Mouse (Mus musculus): ENCODE results near the gene 1700010I14Rik. TPM values are rescaled to one million over a fixed set of nuclear protein-coding genes. Genes with fewer than 3 reads are reported as not detected.

Gene 1700010I14Rik
- polyA plus RNA-seq, 1 experiment from 2014 or later: 0.74 TPM

GRCm38 (mm10) chr17:8961644-8962043 is 26.5 kb upstream of the 1700010I14Rik start:
- no peaks in the 10 kb centered on the region for H3K4me1 ChIP-seq (replicated peaks; ENCODE audit: control insufficient read depth, insufficient read depth)
- no peak overlapping the region for H3K4me3 ChIP-seq (ENCODE audit: low read depth, low read length)
- H3K27me3 ChIP-seq (ENCODE audit: control insufficient read depth, insufficient read depth, low read length): no peaks in the 10 kb centered on the region
- DNase-seq (ENCODE audit: low spot score): no peak
- WGBS: 67% methylated on average over 14 of the region's 14 CpGs
- no peak for ATAC-seq (ENCODE audit: low FRiP score, low TSS enrichment)
- no peaks in the 10 kb centered on the region for H3K36me3 ChIP-seq (ENCODE audit: control insufficient read depth, insufficient read depth, low read length)
- no peak overlapping the region for H3K9ac ChIP-seq (ENCODE audit: low read length)
- H3K9me3 ChIP-seq (ENCODE audit: control insufficient read depth, low read length): no peaks in the 10 kb centered on the region
- no peak overlapping the region for H3K4me2 ChIP-seq (replicated peaks; ENCODE audit: low read depth)
- no peak overlapping the region for H3K27ac ChIP-seq (replicated peaks)
- TF ChIP-seq CTCF (IDR thresholded peaks at IDR 0.05; ENCODE audit: low read depth) (no peak), EP300 (optimal IDR thresholded peaks at IDR 0.05) (no peak)

- no peak overlapping the region for H3K27ac ChIP-seq (replicated peaks)
- no peaks in the 10 kb centered on the region for H3K36me3 ChIP-seq (ENCODE audit: control insufficient read depth, insufficient read depth, low read length)
- no peak overlapping the region for H3K9ac ChIP-seq (ENCODE audit: low read length)
- TF ChIP-seq EP300 (optimal IDR thresholded peaks at IDR 0.05) (no peak), CTCF (IDR thresholded peaks at IDR 0.05; ENCODE audit: low read depth) (no peak)
- no peaks in the 10 kb centered on the region for H3K27me3 ChIP-seq (ENCODE audit: control insufficient read depth, insufficient read depth, low read length)
- H3K4me3 ChIP-seq (ENCODE audit: low read depth, low read length): no peak overlapping the region
- no peaks in the 10 kb centered on the region for H3K4me1 ChIP-seq (replicated peaks; ENCODE audit: control insufficient read depth, insufficient read depth)
- H3K9me3 ChIP-seq (ENCODE audit: control insufficient read depth, low read length): no peaks in the 10 kb centered on the region
- DNase-seq (ENCODE audit: low spot score) (no peak), ATAC-seq (ENCODE audit: low FRiP score, low TSS enrichment) (no peak)
- 89% methylated on average over 6 of the region's 6 CpGs for WGBS
- H3K4me2 ChIP-seq (replicated peaks; ENCODE audit: low read depth): no peak overlapping the region
These were observed 23.0 kb upstream of the 1700010I14Rik start for GRCm38 (mm10) chr17:8965177-8965576.

- 29% methylated on average over 12 of the region's 12 CpGs for WGBS
- H3K4me2 ChIP-seq (replicated peaks; ENCODE audit: low read depth): no peak overlapping the region
- TF ChIP-seq EP300 (optimal IDR thresholded peaks at IDR 0.05) (no peak), CTCF (IDR thresholded peaks at IDR 0.05; ENCODE audit: low read depth) (no peak)
These were observed 15.8 kb upstream of the 1700010I14Rik start for GRCm38 (mm10) chr17:8972152-8972854.

GRCm38 (mm10) chr17:8973331-8973730 is 14.8 kb upstream of the 1700010I14Rik start:
- no peak for ATAC-seq (ENCODE audit: low FRiP score, low TSS enrichment)
- Histone ChIP-seq H3K4me1 (replicated peaks; ENCODE audit: control insufficient read depth, insufficient read depth) (no peaks in the 10 kb centered on the region), H3K4me3 (ENCODE audit: low read depth, low read length) (no peak overlapping the region), H3K27me3 (ENCODE audit: control insufficient read depth, insufficient read depth, low read length) (no peaks in the 10 kb centered on the region), H3K36me3 (ENCODE audit: control insufficient read depth, insufficient read depth, low read length) (no peaks in the 10 kb centered on the region), H3K9me3 (ENCODE audit: control insufficient read depth, low read length) (no peaks in the 10 kb centered on the region), H3K4me2 (replicated peaks; ENCODE audit: low read depth) (no peak overlapping the region), H3K27ac (replicated peaks) (no peak overlapping the region), H3K9ac (ENCODE audit: low read length) (no peak overlapping the region)
- DNase-seq (ENCODE audit: low spot score): no peak
- WGBS: 69% methylated on average over 5 of the region's 5 CpGs
- no peak for TF ChIP-seq CTCF (IDR thresholded peaks at IDR 0.05; ENCODE audit: low read depth)
- TF ChIP-seq EP300 (optimal IDR thresholded peaks at IDR 0.05): no peak

More at GRCm38 (mm10) chr17:8972152-8972854, 15.8 kb upstream of the 1700010I14Rik start:
- no peaks in the 10 kb centered on the region for H3K9me3 ChIP-seq (ENCODE audit: control insufficient read depth, low read length)
- no peaks in the 10 kb centered on the region for H3K36me3 ChIP-seq (ENCODE audit: control insufficient read depth, insufficient read depth, low read length)
- DNase-seq (ENCODE audit: low spot score) (no peak), ATAC-seq (ENCODE audit: low FRiP score, low TSS enrichment) (no peak)
- H3K9ac ChIP-seq (ENCODE audit: low read length): no peak overlapping the region
- H3K4me1 ChIP-seq (replicated peaks; ENCODE audit: control insufficient read depth, insufficient read depth): no peaks in the 10 kb centered on the region
- H3K4me3 ChIP-seq (ENCODE audit: low read depth, low read length): no peak overlapping the region
- no peak overlapping the region for H3K27ac ChIP-seq (replicated peaks)
- H3K27me3 ChIP-seq (ENCODE audit: control insufficient read depth, insufficient read depth, low read length): no peaks in the 10 kb centered on the region

- no peak for DNase-seq (ENCODE audit: low spot score)
- no peaks in the 10 kb centered on the region for H3K4me1 ChIP-seq (replicated peaks; ENCODE audit: control insufficient read depth, insufficient read depth)
These were observed 13.7 kb upstream of the 1700010I14Rik start for GRCm38 (mm10) chr17:8974423-8974822.

GRCm38 (mm10) chr17:8974823-8975397 is 13.2 kb upstream of the 1700010I14Rik start:
- Histone ChIP-seq H3K27ac (replicated peaks) (no peak overlapping the region), H3K36me3 (ENCODE audit: control insufficient read depth, insufficient read depth, low read length) (no peaks in the 10 kb centered on the region), H3K9ac (ENCODE audit: low read length) (no peak overlapping the region), H3K9me3 (ENCODE audit: control insufficient read depth, low read length) (no peaks in the 10 kb centered on the region), H3K4me3 (ENCODE audit: low read depth, low read length) (no peak overlapping the region), H3K4me2 (replicated peaks; ENCODE audit: low read depth) (no peak overlapping the region), H3K4me1 (replicated peaks; ENCODE audit: control insufficient read depth, insufficient read depth) (no peaks in the 10 kb centered on the region), H3K27me3 (ENCODE audit: control insufficient read depth, insufficient read depth, low read length) (no peaks in the 10 kb centered on the region)
- DNase-seq (ENCODE audit: low spot score) (no peak), ATAC-seq (ENCODE audit: low FRiP score, low TSS enrichment) (no peak)
- 54% methylated on average over 6 of the region's 6 CpGs for WGBS
- TF ChIP-seq CTCF (IDR thresholded peaks at IDR 0.05; ENCODE audit: low read depth) (no peak), EP300 (optimal IDR thresholded peaks at IDR 0.05) (no peak)

More at GRCm38 (mm10) chr17:8974423-8974822, 13.7 kb upstream of the 1700010I14Rik start:
- WGBS: 66% methylated on average over 7 of the region's 7 CpGs
- Histone ChIP-seq H3K9me3 (ENCODE audit: control insufficient read depth, low read length) (no peaks in the 10 kb centered on the region), H3K27ac (replicated peaks) (no peak overlapping the region), H3K27me3 (ENCODE audit: control insufficient read depth, insufficient read depth, low read length) (no peaks in the 10 kb centered on the region), H3K4me2 (replicated peaks; ENCODE audit: low read depth) (no peak overlapping the region), H3K9ac (ENCODE audit: low read length) (no peak overlapping the region), H3K4me3 (ENCODE audit: low read depth, low read length) (no peak overlapping the region), H3K36me3 (ENCODE audit: control insufficient read depth, insufficient read depth, low read length) (no peaks in the 10 kb centered on the region)
- TF ChIP-seq EP300 (optimal IDR thresholded peaks at IDR 0.05) (no peak), CTCF (IDR thresholded peaks at IDR 0.05; ENCODE audit: low read depth) (no peak)
- no peak for ATAC-seq (ENCODE audit: low FRiP score, low TSS enrichment)

Data from stomach, postnatal 0 days (tissue).